Mouse (Mus musculus): ENCODE results near the gene Slc1a3.
"Not testable (repeated sequence)": the region's sequence is repeated elsewhere in the genome, so short reads cannot be mapped to it uniquely, and the experiment has no call there.

Slc1a3 gene

DNA sequence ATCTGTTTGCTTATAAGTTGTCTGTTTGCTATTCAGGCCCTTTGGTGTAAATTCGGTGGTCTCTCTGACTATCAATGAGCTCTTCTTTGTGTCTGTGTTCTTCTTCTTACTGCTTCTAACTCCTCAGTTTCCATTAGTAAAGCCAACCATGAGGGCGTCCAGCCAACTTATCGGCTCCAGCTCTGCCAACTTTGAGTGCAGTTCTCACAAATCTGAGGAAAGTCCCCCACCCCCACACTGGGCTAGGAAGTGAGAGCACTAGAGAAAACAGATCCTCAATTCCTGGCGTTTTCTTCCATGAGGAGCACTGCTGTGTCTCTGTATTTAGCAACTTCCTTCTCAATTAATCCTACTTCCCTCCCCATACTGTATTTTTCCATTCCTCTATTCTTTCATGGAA, 4.4 kb downstream of the Slc1a3 start:
- peak in 1 of 2 experiments; percentile 53 for DNase-seq

DNA sequence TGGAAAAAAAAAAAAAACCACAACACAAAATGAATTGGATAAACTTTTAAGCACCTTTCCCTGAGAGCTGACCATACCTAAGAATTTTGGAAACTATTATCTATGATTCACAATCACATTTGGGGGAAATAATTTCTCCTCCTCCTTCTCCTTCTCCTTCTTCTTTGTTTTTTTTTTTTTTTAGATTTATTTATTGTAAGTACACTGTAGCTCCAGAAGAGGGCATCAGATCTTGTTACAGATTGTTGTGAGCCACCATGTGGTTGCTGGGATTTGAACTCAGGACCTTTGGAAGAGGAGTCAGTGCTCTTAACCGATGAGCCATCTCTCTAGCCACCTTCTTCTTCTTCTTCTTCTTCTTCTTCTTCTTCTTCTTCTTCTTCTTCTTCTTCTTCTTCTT, 5.0 kb downstream of the Slc1a3 start:
- DNase-seq, result not testable (repeated sequence)

DNA sequence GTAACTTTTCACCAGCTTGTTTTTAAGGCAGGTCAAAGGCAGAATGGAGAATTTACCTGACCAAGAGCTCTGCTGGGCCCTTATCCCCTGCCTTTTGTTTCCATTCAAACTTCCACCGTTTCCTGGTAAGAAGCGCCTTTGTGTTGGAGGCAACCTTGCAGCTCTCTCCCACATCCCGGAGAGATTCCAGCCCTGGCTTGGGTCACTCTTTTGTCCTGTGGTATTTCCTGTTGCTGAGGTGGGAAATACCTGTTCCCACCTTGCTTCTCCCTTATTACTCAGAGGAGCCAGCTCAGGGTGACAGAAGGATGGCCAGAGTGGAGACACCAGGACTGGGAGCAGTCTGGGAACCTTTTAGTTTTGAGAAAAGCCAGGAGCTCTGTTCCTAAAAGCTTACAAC, 12.6 kb downstream of the Slc1a3 start:
- DNase-seq, result no peak

DNA sequence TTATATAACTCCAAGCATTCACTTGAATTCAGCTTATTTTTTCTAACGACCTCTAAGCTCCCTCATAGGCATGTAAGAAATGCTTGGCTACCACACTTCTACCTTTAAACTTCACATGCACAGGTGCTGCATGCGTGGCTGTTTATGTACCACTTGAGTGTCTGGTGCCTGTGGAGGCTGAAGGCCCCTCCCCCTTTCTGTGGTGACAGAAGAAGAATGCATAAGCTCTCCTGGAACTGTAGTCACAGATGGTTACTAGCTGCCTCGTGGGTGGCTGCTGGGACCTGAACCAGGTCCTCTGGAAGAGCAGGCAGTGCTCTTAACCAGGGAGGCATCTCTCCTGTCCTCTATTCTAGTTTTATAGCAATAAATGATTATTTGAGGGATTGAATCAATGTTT, 13.1 kb downstream of the Slc1a3 start:
- no peak for DNase-seq

DNA sequence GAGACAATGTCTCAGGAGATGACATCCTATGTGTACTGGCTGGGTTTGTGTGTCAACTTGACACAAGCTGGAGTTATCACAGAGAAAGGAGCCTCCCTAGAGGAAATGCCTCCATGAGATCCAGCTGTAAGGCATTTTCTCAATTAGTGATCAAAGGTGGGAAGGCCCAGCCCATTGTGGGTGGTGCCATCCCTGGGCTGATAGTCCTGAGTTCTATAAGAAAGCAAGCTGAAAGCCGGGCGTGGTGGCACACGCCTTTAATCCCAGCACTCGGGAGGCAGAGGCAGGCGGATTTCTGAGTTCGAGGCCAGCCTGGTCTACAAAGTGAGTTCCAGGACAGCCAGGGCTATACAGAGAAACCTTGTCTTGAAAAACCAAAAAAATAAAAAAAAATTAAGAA, 20.4 kb downstream of the Slc1a3 start:
- not testable (repeated sequence) for DNase-seq

DNA sequence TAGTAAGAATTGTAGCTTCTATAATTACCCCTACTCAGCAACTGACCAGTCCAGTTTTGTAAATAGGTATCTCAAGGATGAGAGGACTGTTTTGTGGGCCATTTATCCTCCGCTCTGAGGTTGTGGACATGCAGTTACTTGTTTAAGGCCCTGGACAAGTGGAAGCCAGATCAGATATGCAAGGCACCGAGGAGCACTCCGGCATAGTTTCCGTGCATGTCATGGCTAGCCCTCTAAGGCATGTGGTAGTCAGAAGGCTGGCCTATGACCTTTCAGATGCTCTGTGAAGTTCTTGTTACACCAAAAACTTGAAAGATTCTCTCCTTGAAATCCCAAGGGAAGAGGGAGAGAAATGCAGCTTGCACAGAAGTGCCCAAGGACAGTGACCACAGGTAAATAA, 23.7 kb downstream of the Slc1a3 start:
- DNase-seq, result no peak

DNA sequence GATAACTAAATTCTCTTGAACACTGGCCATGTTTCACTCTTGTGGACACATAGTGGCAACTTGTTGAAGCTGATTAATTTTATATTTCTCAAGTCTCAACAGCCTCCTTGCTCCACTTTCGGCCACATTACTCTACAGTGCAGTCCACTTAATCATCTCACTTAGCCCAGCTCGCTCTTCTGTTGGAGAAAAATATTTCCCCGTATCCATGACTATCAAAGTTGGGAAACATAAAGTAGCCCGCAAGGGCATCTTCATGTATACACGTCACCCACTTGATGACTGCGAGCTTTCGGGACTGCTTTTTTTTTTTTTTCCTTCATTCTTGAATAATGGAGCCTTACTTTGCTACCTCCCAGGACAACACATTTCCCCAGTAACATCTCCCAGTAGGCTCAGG, 25.1 kb downstream of the Slc1a3 start:
- no peak for DNase-seq

DNA sequence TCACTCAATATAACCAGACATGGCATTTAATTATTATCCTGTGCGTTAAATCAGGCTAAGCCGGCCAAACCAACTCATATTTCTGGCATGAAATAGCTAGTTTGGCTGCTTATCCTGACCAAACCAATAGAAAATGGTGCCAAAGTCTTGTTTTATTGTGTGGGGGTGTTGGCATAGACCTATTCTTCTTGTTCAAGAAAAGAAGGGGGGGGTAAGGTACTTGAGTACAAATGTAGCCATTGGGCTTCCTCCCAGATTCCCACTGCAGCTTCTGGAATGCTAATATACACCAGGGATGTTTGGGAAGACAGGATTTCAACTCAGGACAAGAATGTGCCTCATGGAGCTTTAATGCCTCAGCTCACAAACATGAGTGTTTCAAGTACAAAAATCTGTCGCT, 26.3 kb downstream of the Slc1a3 start:
- DNase-seq, result no peak

DNA sequence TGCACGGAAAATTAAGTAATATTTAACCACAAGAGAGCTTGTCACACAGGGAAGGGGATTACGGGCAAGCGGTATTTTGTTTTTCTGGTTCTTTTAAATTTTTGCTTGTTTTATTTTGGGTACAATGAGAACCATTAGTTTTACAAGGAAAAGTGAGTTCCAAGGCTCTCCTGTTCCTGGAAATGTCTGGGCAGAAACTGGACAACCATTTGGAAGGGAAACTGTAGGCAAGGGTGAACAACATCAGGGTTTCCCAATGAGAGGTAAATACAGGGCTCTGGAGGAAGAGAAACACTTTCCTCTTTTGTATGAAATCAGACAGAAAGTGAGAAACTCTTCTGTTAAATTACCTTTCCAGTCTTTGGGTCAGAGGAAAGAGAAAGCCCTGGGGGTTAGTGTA, 27.7 kb downstream of the Slc1a3 start:
- DNase-seq, result no peak

DNA sequence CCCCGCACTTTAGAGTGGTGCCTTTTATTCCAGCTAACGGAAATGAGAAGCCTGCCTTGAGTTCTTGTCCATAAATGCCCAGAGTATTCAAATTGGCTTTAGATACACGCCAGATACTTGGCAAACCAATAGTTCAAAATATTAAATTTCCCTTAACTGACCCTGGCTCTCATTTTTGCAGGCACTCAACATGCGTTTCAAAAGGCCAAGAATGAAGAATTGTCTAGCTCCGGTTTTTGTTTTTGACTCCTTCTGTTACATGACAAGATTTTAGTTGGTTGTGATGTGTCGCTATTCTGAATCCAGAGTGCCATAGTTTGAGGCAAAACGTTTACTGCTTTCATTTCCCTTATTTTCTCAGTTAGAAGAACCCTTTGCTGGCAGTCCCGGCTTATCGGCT, 28.1 kb downstream of the Slc1a3 start:
- no peak for DNase-seq

DNA sequence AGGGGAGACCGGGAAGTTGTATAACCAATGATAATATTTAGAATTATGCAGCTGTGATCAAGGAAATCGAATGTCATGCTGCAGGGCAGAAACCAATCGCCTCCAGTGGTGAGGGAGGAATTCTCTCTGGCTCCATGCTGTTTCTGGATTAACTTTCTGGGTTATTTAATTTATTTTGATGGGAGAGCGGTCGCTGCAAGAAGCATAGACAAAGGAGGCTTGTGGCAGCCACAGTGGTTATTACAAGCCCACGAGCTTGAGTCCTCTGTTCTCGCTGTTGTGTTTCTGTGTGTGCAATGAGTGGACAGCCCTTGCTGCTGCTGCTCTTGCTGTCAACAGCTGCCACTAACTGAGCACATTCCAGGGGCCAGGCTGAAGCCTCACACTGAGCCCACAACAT, 28.6 kb downstream of the Slc1a3 start:
- DNase-seq, result no peak

DNA sequence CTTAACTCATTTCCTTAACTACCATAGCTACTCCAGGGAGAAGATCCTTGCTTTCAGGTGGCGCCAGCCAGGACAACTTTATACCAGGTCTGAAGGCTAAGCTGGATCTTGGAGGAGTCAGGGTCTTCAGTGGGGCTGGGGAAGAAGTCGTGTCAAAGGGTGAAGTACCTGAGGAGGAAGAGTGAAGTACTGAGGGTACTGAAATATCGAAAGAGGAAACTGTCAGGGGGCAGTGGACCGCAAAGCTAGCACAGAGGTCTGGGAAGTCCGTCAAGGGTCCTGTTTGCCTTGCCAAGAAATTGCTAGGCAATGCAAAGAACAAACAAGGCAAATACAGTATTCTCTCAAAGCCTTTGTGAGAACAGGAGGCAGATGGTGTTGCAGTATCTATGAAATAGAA, 29.6 kb downstream of the Slc1a3 start:
- no peak for DNase-seq

DNA sequence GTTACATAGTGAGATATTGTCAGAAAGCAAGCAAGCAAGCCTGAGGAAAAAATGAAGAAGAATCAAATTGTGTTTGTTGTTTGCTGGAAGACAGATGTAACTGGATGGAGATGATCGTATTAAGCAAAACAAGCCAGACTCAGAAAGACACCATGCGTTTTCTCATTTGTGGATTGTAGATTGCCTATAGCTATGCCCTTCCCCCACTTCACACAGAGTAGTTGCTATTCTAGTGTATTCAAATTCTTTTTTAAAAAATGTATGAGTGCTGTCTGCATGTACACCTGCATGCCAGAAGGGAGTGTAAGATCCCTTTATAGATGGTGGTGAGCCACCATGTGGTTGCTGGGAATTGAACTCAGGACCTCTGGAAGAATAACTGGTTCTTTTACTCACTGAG, 33.6 kb downstream of the Slc1a3 start:
- DNase-seq, result no peak

DNA sequence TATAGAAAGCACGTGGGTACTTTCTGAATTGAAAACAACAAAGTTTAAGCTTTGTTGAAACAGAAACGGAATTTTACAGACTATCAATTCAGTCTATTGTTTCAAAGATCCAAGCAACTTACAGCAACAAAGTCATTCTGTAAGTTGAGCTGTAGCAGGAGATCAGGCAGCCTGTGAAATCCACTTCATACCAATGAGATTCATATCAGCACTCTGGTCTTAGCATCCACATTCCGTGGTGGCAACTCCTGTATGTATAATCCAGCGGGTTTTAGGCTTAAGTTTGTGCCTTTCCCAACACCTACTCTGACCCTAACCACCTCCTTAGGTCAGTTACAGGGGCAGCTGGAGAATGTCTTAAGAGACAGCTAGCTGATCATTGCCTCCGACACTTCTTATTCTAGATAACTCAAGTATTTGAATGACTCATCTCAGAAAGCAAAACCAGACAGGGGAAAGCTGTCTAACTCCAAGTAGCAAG, 34.3 kb downstream of the Slc1a3 start:
- no peak for DNase-seq

DNA sequence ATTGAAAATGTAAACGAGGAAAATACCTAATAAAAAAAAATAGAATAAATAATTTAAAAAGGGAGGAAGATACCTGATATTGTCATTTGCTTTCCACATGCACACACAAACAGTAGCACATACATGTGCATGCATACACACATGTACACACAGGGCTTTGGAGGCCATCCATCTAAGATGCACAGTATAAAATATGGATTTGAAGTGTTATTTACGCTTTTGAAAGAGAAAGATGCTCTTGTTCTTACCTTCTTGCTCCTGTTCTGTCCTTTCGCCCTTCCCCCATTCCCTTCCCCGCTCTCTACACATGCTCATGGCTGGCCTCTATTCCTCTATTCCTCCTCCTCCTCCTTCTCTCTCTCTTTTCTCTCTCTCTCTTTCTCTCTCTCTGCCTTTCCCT, 34.9 kb downstream of the Slc1a3 start:
- DNase-seq, result no peak

DNA sequence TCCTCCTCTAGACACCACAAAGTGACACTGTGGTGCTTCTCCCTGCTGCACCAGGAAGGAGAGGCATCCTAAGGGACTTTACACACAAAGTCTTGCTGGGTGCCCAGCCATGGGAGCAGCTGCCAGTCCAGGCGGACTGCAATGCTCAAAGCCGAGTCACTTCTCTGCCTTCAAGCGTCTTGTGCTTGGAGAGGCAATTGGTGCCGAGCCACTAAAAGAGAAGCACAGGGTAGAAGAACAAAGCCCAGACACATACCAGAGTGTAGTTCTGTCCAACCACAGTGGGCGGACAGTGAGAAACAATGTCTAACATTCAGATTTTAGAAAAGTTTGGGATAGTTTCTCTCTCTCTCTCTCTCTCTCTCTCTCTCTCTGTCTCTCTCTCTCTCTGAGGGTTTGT, 38.0 kb downstream of the Slc1a3 start:
- DNase-seq, result no peak

DNA sequence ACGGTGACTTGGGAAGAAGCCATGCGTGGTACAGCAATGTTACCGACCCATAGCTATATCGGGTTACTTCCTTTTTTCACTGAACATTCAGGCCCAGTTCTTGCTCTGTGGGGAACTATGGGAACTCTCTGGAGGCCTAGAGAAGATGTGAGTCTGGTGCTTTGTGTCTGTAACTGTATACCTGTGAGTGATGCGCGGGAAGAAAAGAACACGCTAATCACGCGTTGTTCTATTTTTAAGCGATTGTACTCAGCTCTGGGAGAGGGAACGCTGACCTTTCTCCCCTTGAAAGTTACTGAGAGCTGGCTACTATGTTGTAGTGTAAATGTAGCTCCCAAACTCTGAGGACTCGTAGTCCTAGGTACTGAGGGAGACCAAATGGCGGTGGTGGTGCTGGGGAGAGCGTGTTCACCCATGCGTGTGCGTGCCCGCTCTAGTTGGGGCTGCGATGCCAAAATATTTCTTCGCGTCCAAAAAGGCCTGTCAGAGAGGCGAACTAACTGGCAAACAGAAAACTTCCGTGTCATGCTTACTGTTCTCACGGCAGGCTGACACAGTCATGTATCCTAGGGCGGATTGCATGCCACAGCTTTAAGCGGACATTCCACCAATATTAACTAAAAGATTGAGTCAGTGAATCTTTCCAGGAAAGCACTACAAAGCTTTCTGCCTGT, 42.6 kb downstream of the Slc1a3 start:
- DNase-seq, result peak in 1 of 2 experiments; percentile 23

DNA sequence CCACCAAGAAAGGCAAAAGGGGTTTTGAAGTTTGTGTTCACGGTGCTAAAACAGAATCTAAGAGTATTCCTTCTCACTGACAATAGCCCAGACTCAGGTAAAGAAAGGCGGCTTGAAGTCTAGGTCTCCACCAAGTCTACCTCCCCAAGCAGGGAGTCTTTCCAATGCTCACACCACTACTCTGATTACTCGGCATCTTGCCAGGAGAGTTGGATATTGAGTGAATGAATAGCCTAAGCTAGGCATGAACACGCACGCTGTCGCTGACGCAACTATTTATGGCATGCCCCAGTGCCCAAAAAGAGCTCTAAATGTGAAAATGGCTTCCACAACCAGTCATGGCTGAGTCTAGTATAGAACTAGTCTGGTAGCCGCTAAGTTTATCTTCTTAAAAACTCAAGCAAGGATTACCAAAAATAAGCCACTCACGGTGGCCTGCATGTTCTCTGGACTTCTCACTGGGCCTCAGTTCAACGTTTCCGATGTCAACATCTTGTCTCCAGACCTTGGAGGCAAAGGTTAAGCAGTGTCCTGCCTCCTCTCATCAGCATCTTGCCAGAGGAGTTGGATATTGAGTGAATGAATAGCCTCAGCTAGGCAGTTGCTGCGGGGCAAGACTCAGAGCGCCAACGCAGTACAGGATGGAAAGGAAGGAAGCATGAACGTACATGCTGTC, 44.8 kb downstream of the Slc1a3 start:
- DNase-seq, result no peak

DNA sequence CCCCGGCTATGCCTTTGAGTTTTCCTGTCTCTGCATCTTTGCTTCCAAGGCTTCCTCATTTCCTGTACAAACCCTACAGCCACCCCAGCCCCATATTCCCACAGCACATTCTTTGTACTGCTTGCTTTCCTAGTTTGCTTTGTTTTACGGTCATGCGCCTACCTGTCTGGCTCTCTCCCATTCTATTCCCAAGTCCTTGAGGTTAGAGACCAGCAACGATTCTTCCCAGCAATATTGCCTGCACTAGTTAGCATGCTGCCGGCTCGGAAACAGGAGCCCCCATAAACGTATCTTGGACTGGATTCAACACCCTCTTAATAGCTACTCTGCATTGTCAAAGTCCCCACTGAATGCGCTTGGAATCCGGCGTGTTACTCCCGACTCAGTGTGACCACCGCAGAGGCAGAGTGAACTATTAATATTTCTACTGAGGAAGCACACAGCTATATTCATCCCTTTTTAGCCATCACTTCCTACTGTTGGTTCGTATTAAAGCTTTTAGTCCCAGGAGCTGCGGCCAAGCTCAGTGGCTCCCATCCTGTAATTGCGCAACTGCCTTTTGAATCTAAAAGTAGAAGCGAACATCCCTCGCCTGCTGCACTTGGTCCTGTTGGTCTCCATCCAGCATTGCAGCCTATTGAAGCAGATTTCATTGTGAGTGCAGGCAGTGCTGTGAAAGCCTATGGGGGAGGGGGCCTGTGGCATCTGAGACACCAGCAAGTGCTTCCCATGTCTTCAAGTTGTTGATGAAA, 47.0 kb downstream of the Slc1a3 start:
- DNase-seq, result peak; percentile 34 to 44

DNA sequence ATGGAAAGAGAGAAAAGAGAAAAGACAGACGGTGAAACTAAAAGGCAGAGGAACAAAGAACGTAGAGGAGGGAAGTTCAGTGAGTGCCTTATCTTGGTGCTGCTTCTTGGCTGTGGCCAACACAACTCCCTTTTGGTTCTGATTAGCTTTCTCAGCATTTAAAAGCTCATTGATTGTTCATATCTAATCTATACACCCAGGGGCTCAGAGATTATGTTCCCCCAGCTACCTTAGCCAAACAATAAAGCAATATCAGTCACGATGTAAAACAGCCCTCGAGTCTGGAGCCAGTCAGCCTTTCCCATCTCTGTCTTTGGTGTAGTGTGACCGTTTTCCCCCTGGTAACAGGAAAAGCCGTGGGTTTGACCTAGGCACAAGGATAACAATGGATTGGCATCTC, 48.7 kb downstream of the Slc1a3 start:
- DNase-seq, result no peak

DNA sequence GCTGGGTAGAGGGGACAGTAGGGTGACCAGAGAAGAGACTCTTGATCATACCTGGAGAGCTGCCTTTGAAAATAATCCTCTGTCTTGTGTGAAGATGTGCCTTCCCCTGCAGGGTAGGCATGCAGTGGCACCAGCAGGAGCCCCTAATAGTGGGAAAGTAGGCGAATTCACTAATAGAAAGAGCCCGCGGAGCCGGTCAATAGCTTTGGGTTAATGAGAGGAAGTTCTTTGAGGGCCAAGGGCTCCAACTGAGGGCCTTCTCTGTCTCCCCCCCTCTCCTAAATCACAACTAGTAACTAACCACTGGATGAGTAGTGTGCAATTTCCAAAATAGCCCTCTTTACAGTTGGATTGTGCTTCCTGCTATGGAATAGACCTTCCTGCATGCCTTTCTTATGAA, 50.6 kb downstream of the Slc1a3 start:
- DNase-seq, result no peak

DNA sequence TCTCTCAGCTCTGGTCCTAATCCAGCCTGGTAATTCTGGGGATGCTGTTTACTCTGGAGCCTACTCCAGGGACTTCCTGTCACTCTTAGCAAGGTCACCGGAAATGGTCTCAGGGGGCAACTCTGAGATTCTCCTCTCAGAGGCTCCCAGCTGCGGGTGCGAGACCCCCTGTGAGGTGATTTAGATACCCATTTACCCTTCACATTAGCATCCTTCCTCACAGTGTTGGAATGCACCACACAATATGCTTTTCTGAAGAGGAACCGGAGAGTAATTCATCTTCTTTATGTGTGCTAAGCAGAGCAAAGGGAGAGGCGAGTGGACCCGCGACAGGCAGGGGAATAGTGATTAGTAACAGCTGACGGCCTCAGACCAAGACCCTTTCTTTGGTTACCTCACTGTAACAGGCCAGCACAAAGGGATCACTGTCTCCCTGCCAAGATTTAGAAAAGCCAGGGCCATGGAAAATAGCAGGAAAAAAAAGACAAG, 51.0 kb downstream of the Slc1a3 start:
- DNase-seq, result no peak

DNA sequence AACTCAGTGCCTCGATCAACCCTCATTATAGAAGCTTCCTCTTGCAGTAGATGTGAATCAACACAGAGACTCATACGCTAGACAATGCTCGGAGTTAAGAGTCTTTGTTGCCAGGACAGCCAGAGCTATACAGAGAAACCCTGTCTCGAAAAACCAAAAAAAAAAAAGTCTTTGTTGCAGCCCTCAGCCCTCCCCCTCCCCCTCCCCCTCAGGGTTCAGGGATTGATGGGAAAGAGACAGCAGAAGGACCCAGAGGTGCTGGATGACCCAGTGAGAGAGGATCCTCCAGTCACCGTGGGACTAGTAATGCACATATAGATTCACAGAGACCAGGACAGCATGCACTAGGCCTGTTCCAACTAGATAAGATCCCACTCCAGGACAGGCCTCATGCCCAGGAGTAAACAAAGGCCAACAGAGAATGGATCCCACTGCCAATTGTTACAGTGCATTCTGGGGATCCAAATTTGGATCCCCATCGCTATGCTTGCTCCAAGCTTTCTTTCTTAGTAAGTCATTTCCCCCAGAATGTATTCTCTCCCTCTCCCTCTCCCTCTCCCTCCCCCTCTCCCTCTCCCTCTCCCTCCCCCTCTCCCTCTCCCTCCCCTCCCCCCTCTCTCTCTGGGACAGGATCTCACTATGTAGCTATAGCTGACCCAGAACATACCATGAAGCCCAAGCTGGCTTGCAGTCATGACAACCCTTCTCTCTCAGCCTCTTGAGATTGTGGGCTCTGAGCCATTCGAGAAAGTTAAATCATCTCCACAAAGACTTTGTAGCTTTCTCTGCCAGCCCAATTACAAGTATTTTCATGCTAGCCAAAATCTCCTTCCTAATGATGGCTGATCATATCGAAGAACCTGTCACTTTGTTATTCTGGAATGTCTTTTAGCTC, 52.2 kb downstream of the Slc1a3 start:
- DNase-seq, result peak in 1 of 2 experiments; percentile 19
